Mouse (Mus musculus) midbrain, embryonic 14.5 days (tissue): ENCODE measurements around the gene Ces1g. TPM values are rescaled to one million over a fixed set of nuclear protein-coding genes. Genes with fewer than 3 reads are reported as not detected.

Source experiments
- ATAC-seq: fragments of 200-750 bp; cut with Nextera tagmentation; 2 replicates; pipeline ENCODE4 v1.8.0; 2017; ENCODE audit warnings: moderate number of reproducible peaks, moderate library complexity; ENCODE audit not compliant: low FRiP score, low TSS enrichment
- DNase-seq: peaks from one replicate; pipeline ENCODE4 v3.0.0-alpha.2; 2015
- H3K27ac ChIP-seq: fragments of 300-500 bp; sonication (generic); replicated peaks from 2 replicates; pipeline ENCODE4 v1.5.1; 2014; ENCODE audit warnings: mild to moderate bottlenecking, low read depth, low read length, moderate library complexity
- H3K27me3 ChIP-seq: fragments of 300-500 bp; sonication (generic); 2 replicates; pipeline ENCODE4 v1.6.1; 2014; ENCODE audit warnings: low read length, control low read depth, mixed read lengths; ENCODE audit not compliant: control insufficient read depth, insufficient read depth
- H3K36me3 ChIP-seq: fragments of 300-500 bp; sonication (generic); 2 replicates; pipeline ENCODE4 v1.6.1; 2014; ENCODE audit warnings: low read length, control low read depth; ENCODE audit not compliant: control insufficient read depth, insufficient read depth
- H3K4me1 ChIP-seq: fragments of 300-500 bp; sonication (generic); 2 replicates; pipeline ENCODE4 v1.6.1; 2014; ENCODE audit warnings: mild to moderate bottlenecking, antibody characterized with exemption, low read length, control low read depth; ENCODE audit not compliant: control insufficient read depth, insufficient read depth
- H3K4me2 ChIP-seq: fragments of 300-500 bp; sonication (generic); 2 replicates; pipeline ENCODE4 v1.6.1; 2014; ENCODE audit warnings: mild to moderate bottlenecking, low read length, moderate library complexity
- H3K4me3 ChIP-seq: fragments of 300-500 bp; sonication (generic); replicated peaks from 2 replicates; pipeline ENCODE4 v1.5.1; 2014; ENCODE audit warnings: low read depth, low read length
- H3K9ac ChIP-seq: fragments of 300-500 bp; sonication (generic); replicated peaks from 2 replicates; pipeline ENCODE4 v1.6.1; 2014; ENCODE audit warnings: mild to moderate bottlenecking, low read length, moderate library complexity
- H3K9me3 ChIP-seq: fragments of 300-500 bp; sonication (generic); 2 replicates; pipeline ENCODE4 v1.6.1; 2016; ENCODE audit warnings: low read length, control low read depth, mixed read lengths; ENCODE audit not compliant: control insufficient read depth
- whole genome bisulfite sequencing: fragments of 180-500 bp; shearing (Covaris S2); extraction: QIAGEN DNeasy Blood & Tissue Kit; methylation state at CpG from one replicate; pipeline ENCODE4 v1.1.7; 2014; 5-methylcytosine and 5-hydroxymethylcytosine counted together
- polyA plus RNA-seq: library from polyadenylated mRNA; unstranded; fragments of >200 nt; fragmentation: Nextera tagmentation; extraction: Ambion mirVana; gene quantifications from 2 replicates; pipeline ENCODE4 v1.2.1, GENCODE M21; 2014

Ces1g gene
- polyA plus RNA-seq, 1 experiment from 2014 or later, result not detected

- 78% methylated on average over 2 of the region's 2 CpGs for WGBS
- Histone ChIP-seq H3K9me3 (no peaks in the 10 kb centered on the region), H3K27me3 (no peaks in the 10 kb centered on the region), H3K9ac (no peak overlapping the region), H3K36me3 (no peaks in the 10 kb centered on the region), H3K27ac (no peak overlapping the region), H3K4me2 (no peak overlapping the region), H3K4me1 (no peaks in the 10 kb centered on the region), H3K4me3 (no peak overlapping the region)
- ATAC-seq (no peak), DNase-seq (no peak)
These were observed 21.6 kb downstream of the Ces1g start for GRCm38 (mm10) chr8:93315557-93315956.

- Histone ChIP-seq H3K9me3 (no peaks in the 10 kb centered on the region), H3K4me3 (no peak overlapping the region), H3K27ac (no peak overlapping the region), H3K36me3 (no peaks in the 10 kb centered on the region), H3K9ac (no peak overlapping the region), H3K27me3 (no peaks in the 10 kb centered on the region), H3K4me1 (no peaks in the 10 kb centered on the region), H3K4me2 (no peak overlapping the region)
- ATAC-seq (no peak), DNase-seq (no peak)
- WGBS, result 83% methylated on average over 2 of the region's 2 CpGs
These were observed 53.2 kb downstream of the Ces1g start for GRCm38 (mm10) chr8:93283896-93284295.

- Histone ChIP-seq H3K4me3 (no peak overlapping the region), H3K9ac (no peak overlapping the region)
These were observed 54.8 kb downstream of the Ces1g start for GRCm38 (mm10) chr8:93282349-93282748.

GRCm38 (mm10) chr8:93279556-93279955 is 57.6 kb downstream of the Ces1g start, which contains the start of gene Ces1f:
Gene Ces1f (minus strand): TSS chr8:93279747.
- H3K27ac ChIP-seq, result no peak within 1 kb of the TSS
- no peak for DNase-seq
- no peak within 1 kb of the TSS for H3K4me2 ChIP-seq
- 97% methylated on average over 1 of the region's 1 CpGs for WGBS
- no peaks in the 10 kb centered on the region for H3K9me3 ChIP-seq
- H3K4me3 ChIP-seq, result no peak within 1 kb of the TSS
- H3K4me1 ChIP-seq, result no peaks in the 10 kb centered on the region
- no peak within 1 kb of the TSS for H3K9ac ChIP-seq
- H3K36me3 ChIP-seq, result no peaks in the 10 kb centered on the region
- no peaks in the 10 kb centered on the region for H3K27me3 ChIP-seq
- ATAC-seq, result no peak

More at GRCm38 (mm10) chr8:93282349-93282748, 54.8 kb downstream of the Ces1g start:
- no peaks in the 10 kb centered on the region for H3K9me3 ChIP-seq
- H3K27me3 ChIP-seq, result no peaks in the 10 kb centered on the region
- no peak for DNase-seq
- no peak overlapping the region for H3K27ac ChIP-seq
- H3K4me1 ChIP-seq, result no peaks in the 10 kb centered on the region
- no peak for ATAC-seq
- H3K36me3 ChIP-seq, result no peaks in the 10 kb centered on the region
- 56% methylated on average over 3 of the region's 3 CpGs for WGBS
- H3K4me2 ChIP-seq, result no peak overlapping the region

GRCm38 (mm10) chr8:93278176-93278805 is 58.8 kb downstream of the Ces1g start:
- DNase-seq (peak; percentile 4), ATAC-seq (no peak)
- WGBS, result 62% methylated on average over 4 of the region's 4 CpGs
- no peak overlapping the region for H3K9ac ChIP-seq
- H3K27ac ChIP-seq, result no peak overlapping the region
- no peaks in the 10 kb centered on the region for H3K36me3 ChIP-seq
- H3K4me1 ChIP-seq, result no peaks in the 10 kb centered on the region
- no peaks in the 10 kb centered on the region for H3K9me3 ChIP-seq
- H3K4me2 ChIP-seq, result no peak overlapping the region
- no peaks in the 10 kb centered on the region for H3K27me3 ChIP-seq
- H3K4me3 ChIP-seq, result no peak overlapping the region

GRCm38 (mm10) chr8:93274609-93275008 is 62.5 kb downstream of the Ces1g start:
- ATAC-seq, result no peak
- no peak overlapping the region for H3K9ac ChIP-seq
- no peak overlapping the region for H3K4me2 ChIP-seq
- H3K9me3 ChIP-seq, result no peaks in the 10 kb centered on the region
- DNase-seq, result no peak
- H3K4me1 ChIP-seq, result no peaks in the 10 kb centered on the region
- no peaks in the 10 kb centered on the region for H3K36me3 ChIP-seq
- no peak overlapping the region for H3K27ac ChIP-seq
- no peaks in the 10 kb centered on the region for H3K27me3 ChIP-seq
- WGBS, result 94% methylated on average over 4 of the region's 4 CpGs
- H3K4me3 ChIP-seq, result no peak overlapping the region

- DNase-seq (no peak), ATAC-seq (no peak)
- H3K9me3 ChIP-seq, result no peaks in the 10 kb centered on the region
- H3K4me1 ChIP-seq, result no peaks in the 10 kb centered on the region
- 88% methylated on average over 3 of the region's 3 CpGs for WGBS
- no peaks in the 10 kb centered on the region for H3K36me3 ChIP-seq
- H3K4me2 ChIP-seq, result no peak overlapping the region
- no peak overlapping the region for H3K4me3 ChIP-seq
- H3K27me3 ChIP-seq, result no peaks in the 10 kb centered on the region
- H3K27ac ChIP-seq, result no peak overlapping the region
- no peak overlapping the region for H3K9ac ChIP-seq
These were observed 63.8 kb downstream of the Ces1g start for GRCm38 (mm10) chr8:93273321-93273720.

- no peak for ATAC-seq
- DNase-seq, result no peak
- H3K9me3 ChIP-seq, result no peaks in the 10 kb centered on the region
- H3K36me3 ChIP-seq, result no peaks in the 10 kb centered on the region
- WGBS, result 91% methylated on average over 4 of the region's 4 CpGs
- H3K27ac ChIP-seq, result no peak overlapping the region
- no peak overlapping the region for H3K9ac ChIP-seq
- no peaks in the 10 kb centered on the region for H3K4me1 ChIP-seq
- no peak overlapping the region for H3K4me3 ChIP-seq
- H3K4me2 ChIP-seq, result no peak overlapping the region
- H3K27me3 ChIP-seq, result no peaks in the 10 kb centered on the region
These were observed 64.4 kb downstream of the Ces1g start for GRCm38 (mm10) chr8:93272686-93273085.

GRCm38 (mm10) chr8:93261436-93261835 is 75.7 kb downstream of the Ces1g start:
- ATAC-seq (no peak), DNase-seq (no peak)
- Histone ChIP-seq H3K4me1 (no peaks in the 10 kb centered on the region), H3K9ac (no peak overlapping the region), H3K9me3 (no peaks in the 10 kb centered on the region), H3K4me3 (no peak overlapping the region), H3K27me3 (no peaks in the 10 kb centered on the region), H3K36me3 (no peaks in the 10 kb centered on the region), H3K27ac (no peak overlapping the region), H3K4me2 (no peak overlapping the region)
- 71% methylated on average over 2 of the region's 2 CpGs for WGBS
